8 mouse cellular contexts compared by ENCODE assay signal in genomic region chr4:136177244-136177611, GRCm38 (mm10). TPM values are rescaled to one million over a fixed set of nuclear protein-coding genes. Genes with fewer than 3 reads are reported as not detected.
DNase-seq lines count a peak whose midpoint lies in the region; ATAC-seq lines count a peak whose summit lies in the region.

No protein-coding gene starts in this region.

- H3K9ac ChIP-seq in heart, embryonic 16.5 days (ENCODE audit: low read length): no peak overlapping the region
- H3K9ac ChIP-seq in liver, embryonic 12.5 days: peak overlapping the region; percentile 100

- no peaks in the 10 kb centered on the region for H3K9me3 ChIP-seq in heart, embryonic 16.5 days (replicated peaks; ENCODE audit: control insufficient read depth, low read length)
- no peaks in the 10 kb centered on the region for H3K9me3 ChIP-seq in liver, embryonic 12.5 days (replicated peaks)

- 22% methylated on average over 8 of the region's 8 CpGs for WGBS in heart, embryonic 16.5 days
- 16% methylated on average over 8 of the region's 8 CpGs for WGBS in liver, embryonic 12.5 days (ENCODE audit: insufficient replicate concordance)

- no peak overlapping the region for H3K4me3 ChIP-seq in heart, embryonic 16.5 days (ENCODE audit: low read length)
- H3K4me3 ChIP-seq in liver, embryonic 12.5 days: peak overlapping the region; percentile 84

- peaks cover 61% of the 10 kb centered on the region for H3K4me1 ChIP-seq in heart, embryonic 16.5 days (ENCODE audit: control insufficient read depth, insufficient read depth, low read length)
- peaks cover 89% of the 10 kb centered on the region for H3K4me1 ChIP-seq in liver, embryonic 12.5 days

- H3K27ac ChIP-seq in heart, embryonic 16.5 days (ENCODE audit: low read length): peak overlapping the region; percentile 19
- peak overlapping the region; percentile 99 for H3K27ac ChIP-seq in liver, embryonic 12.5 days

- H3K36me3 ChIP-seq in heart, embryonic 16.5 days (ENCODE audit: control insufficient read depth, insufficient read depth): no peaks in the 10 kb centered on the region
- peaks cover 80% of the 10 kb centered on the region for H3K36me3 ChIP-seq in liver, embryonic 12.5 days

- DNase-seq in CD4-positive, CD25-positive, alpha-beta regulatory T cell, adult 2 months (ENCODE audit: low read depth, low spot score): peak; percentile 40
- peak; percentile 13 for DNase-seq in Muller cell, postnatal 12 days (ENCODE audit: inconsistent ontology term)
- DNase-seq in thymus, postnatal 10 days (ENCODE audit: low spot score in 2 of 2): peak; percentile 71 to 81
- DNase-seq in urinary bladder, postnatal 10 days (ENCODE audit: low spot score): no peak
- DNase-seq in layer of hippocampus, postnatal 25 days (ENCODE audit: extremely low spot score in 1 of 2, low spot score in 1 of 2): no peak

- ATAC-seq in CD4-positive, CD25-positive, alpha-beta regulatory T cell, adult 4 months: no peak
- no peak for ATAC-seq in heart, embryonic 16.5 days (replicated peaks; ENCODE audit: extremely low read depth, insufficient read depth, low FRiP score)
- ATAC-seq in liver, embryonic 12.5 days: no peak

- H3K27me3 ChIP-seq in heart, embryonic 16.5 days (ENCODE audit: control insufficient read depth, insufficient read depth, low read length): no peaks in the 10 kb centered on the region
- no peaks in the 10 kb centered on the region for H3K27me3 ChIP-seq in liver, embryonic 12.5 days (replicated peaks)

- H3K4me2 ChIP-seq in heart, embryonic 16.5 days (ENCODE audit: low read depth, low read length): peak overlapping the region; percentile 7; the same call in 1 of the 2 replicates
- H3K4me2 ChIP-seq in liver, embryonic 12.5 days: peak overlapping the region; percentile 91

RNA-seq across cellular contexts. Expression of gene E2f2, which starts 5.0 kb away (rescaled TPM):
- polyA plus RNA-seq in CD4-positive, CD25-positive, alpha-beta regulatory T cell, adult 4 months (2017; shearing (Covaris generic)): 10 to 100 TPM; 14.5 to 29.6 TPM
- 8.6 and 11.0 TPM in 2 replicates for polyA plus RNA-seq in heart, embryonic 16.5 days (2015; fragmentation: Nextera tagmentation; extraction: Ambion mirVana)
- 63.4 and 69.1 TPM in 2 replicates for polyA plus RNA-seq in liver, embryonic 12.5 days (2016; fragmentation: Nextera tagmentation; extraction: Ambion mirVana)
- total RNA-seq in layer of hippocampus, postnatal 25 days (2021): 1 to 10 TPM in 1 of 2 experiments, under 1 TPM in 1; 0.59 to 1.2 TPM

RNA-seq across cellular contexts. Expression of gene Asap3, which starts 28.9 kb away (rescaled TPM):
- not detected for polyA plus RNA-seq in CD4-positive, CD25-positive, alpha-beta regulatory T cell, adult 4 months (2017; shearing (Covaris generic))
- 2.8 and 3.8 TPM in 2 replicates for polyA plus RNA-seq in heart, embryonic 16.5 days (2015; fragmentation: Nextera tagmentation; extraction: Ambion mirVana)
- 1.5 and 1.9 TPM in 2 replicates for polyA plus RNA-seq in liver, embryonic 12.5 days (2016; fragmentation: Nextera tagmentation; extraction: Ambion mirVana)
- 1 to 10 TPM; 2.7 to 4.3 TPM for total RNA-seq in layer of hippocampus, postnatal 25 days (2021)

RNA-seq across cellular contexts. Expression of gene Id3, which starts 33.9 kb away (rescaled TPM):
- polyA plus RNA-seq in CD4-positive, CD25-positive, alpha-beta regulatory T cell, adult 4 months (2017; shearing (Covaris generic)): 100 to 1,000 TPM; 388 to 433 TPM
- 218 and 262 TPM in 2 replicates for polyA plus RNA-seq in heart, embryonic 16.5 days (2015; fragmentation: Nextera tagmentation; extraction: Ambion mirVana)
- 80.9 and 88.1 TPM in 2 replicates for polyA plus RNA-seq in liver, embryonic 12.5 days (2016; fragmentation: Nextera tagmentation; extraction: Ambion mirVana)
- total RNA-seq in layer of hippocampus, postnatal 25 days (2021): 10 to 100 TPM; 51.7 to 62.5 TPM

Comparison
In these comparisons a context has a peak if more than half of its experiments do, and no peak if none do; other contexts are left out.
1. DNase-seq: peak in CD4-positive, CD25-positive, alpha-beta regulatory T cell, adult 2 months (single experiment), Muller cell, postnatal 12 days (single experiment) and thymus, postnatal 10 days (2 of 2); none in urinary bladder, postnatal 10 days (single experiment) and layer of hippocampus, postnatal 25 days (0 of 2).